Mouse (Mus musculus) forebrain, embryonic 13.5 days (tissue): ENCODE results near the gene Prkch. TPM values are rescaled to one million over a fixed set of nuclear protein-coding genes. Genes with fewer than 3 reads are reported as not detected.

Experiments used
- ATAC-seq: fragments of 200-750 bp; cut with Nextera tagmentation; 2 replicates; pipeline ENCODE4 v1.8.0; 2017
- H3K27ac ChIP-seq: fragments of 300-500 bp; sonication (generic); 2 replicates; pipeline ENCODE4 v1.5.1; 2015; ENCODE audit warnings: inconsistent platforms, mild to moderate bottlenecking, moderate library complexity
- H3K27me3 ChIP-seq: fragments of 300-500 bp; sonication (generic); 2 replicates; pipeline ENCODE4 v1.6.1; 2015; ENCODE audit warnings: mild to moderate bottlenecking, inconsistent platforms
- H3K36me3 ChIP-seq: fragments of 300-500 bp; sonication (generic); 2 replicates; pipeline ENCODE4 v1.6.1; 2015; ENCODE audit warnings: mild to moderate bottlenecking, inconsistent platforms; ENCODE audit not compliant: poor library complexity, severe bottlenecking
- H3K4me1 ChIP-seq: fragments of 300-500 bp; sonication (generic); 2 replicates; pipeline ENCODE4 v1.6.1; 2015; ENCODE audit warnings: inconsistent platforms
- H3K4me2 ChIP-seq: fragments of 300-500 bp; sonication (generic); 2 replicates; pipeline ENCODE4 v1.6.1; 2015; ENCODE audit warnings: inconsistent platforms, mild to moderate bottlenecking, moderate library complexity
- H3K4me3 ChIP-seq: fragments of 300-500 bp; sonication (generic); 2 replicates; pipeline ENCODE4 v1.5.1; 2015; ENCODE audit warnings: mild to moderate bottlenecking, inconsistent platforms
- H3K9ac ChIP-seq: fragments of 300-500 bp; sonication (generic); 2 replicates; pipeline ENCODE4 v1.6.1; 2015; ENCODE audit warnings: mild to moderate bottlenecking, inconsistent platforms
- H3K9me3 ChIP-seq: fragments of 300-500 bp; sonication (generic); replicated peaks from 2 replicates; pipeline ENCODE4 v1.6.1; 2016; ENCODE audit warnings: inconsistent platforms
- WGBS: fragments of 180-500 bp; shearing (Covaris S2); methylation state at CpG from one replicate; pipeline ENCODE4 v1.1.7; 2015; 5-methylcytosine and 5-hydroxymethylcytosine counted together
- polyA plus RNA-seq: library from polyadenylated mRNA; unstranded; fragments of >200 nt; fragmentation: Nextera tagmentation; extraction: Ambion mirVana; gene quantifications from 2 replicates; pipeline ENCODE4 v1.2.1, GENCODE M21; 2015

Gene Prkch
- polyA plus RNA-seq, 1 experiment from 2014 or later, result 3.1 TPM

DNA sequence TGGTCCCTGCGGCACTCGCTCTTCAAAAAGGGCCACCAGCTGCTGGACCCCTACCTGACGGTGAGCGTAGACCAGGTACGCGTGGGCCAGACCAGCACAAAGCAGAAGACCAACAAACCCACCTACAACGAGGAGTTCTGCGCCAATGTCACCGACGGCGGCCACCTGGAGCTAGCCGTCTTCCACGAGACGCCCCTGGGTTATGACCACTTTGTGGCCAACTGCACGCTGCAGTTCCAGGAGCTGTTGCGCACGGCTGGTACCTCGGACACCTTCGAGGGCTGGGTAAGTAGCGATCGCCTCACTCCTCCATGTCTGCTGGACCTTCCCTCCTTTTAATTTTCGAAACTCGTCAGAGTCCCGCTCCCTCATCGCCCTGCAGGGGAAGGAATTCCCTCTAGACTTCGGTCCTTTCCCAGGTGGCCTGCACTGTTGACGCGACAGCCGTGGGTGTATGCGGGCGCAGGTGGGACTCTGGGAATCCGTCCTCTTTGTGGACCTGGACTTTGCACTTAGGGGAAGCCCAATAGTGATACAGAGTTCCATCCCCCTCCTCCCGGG lies 725 bp downstream of the Prkch start:
- 1% methylated on average over 33 of the region's 33 CpGs for WGBS
- H3K9ac ChIP-seq, result peak overlapping the region; percentile 77
- peak overlapping the region; percentile 62 for H3K4me3 ChIP-seq
- no peaks in the 10 kb centered on the region for H3K36me3 ChIP-seq
- peak; percentile 59 for ATAC-seq
- H3K27me3 ChIP-seq, result peaks cover 30% of the 10 kb centered on the region
- H3K27ac ChIP-seq, result no peak overlapping the region
- H3K4me1 ChIP-seq, result peaks cover 17% of the 10 kb centered on the region
- peak overlapping the region; percentile 93 for H3K4me2 ChIP-seq
- no peaks in the 10 kb centered on the region for H3K9me3 ChIP-seq

DNA sequence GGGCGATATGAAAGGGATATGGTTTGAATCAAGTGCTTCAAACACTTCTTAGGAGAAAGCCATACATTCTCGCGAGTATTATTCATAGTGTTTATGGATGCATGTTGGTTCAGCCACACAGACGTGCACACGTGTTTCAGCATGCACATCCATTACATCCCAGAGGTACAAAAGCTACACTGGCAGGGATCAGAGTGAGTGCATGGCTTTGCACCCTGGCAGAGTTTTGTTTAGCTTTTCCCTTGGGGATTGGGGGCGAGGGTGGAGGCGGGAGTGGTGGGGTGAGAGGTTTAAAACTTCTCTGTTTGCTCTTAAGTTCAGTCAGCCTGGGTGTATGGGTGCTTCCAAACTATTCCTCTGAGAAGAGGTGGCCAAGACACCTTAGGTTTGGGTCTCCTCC lies 1.3 kb downstream of the Prkch start:
- Histone ChIP-seq H3K4me2 (peak overlapping the region; percentile 93), H3K9me3 (no peaks in the 10 kb centered on the region), H3K36me3 (no peaks in the 10 kb centered on the region), H3K4me1 (peaks cover 17% of the 10 kb centered on the region), H3K27me3 (peaks cover 30% of the 10 kb centered on the region), H3K27ac (no peak overlapping the region), H3K4me3 (peak overlapping the region; percentile 62), H3K9ac (no peak overlapping the region)
- 2% methylated on average over 7 of the region's 7 CpGs for WGBS
- no peak for ATAC-seq

DNA sequence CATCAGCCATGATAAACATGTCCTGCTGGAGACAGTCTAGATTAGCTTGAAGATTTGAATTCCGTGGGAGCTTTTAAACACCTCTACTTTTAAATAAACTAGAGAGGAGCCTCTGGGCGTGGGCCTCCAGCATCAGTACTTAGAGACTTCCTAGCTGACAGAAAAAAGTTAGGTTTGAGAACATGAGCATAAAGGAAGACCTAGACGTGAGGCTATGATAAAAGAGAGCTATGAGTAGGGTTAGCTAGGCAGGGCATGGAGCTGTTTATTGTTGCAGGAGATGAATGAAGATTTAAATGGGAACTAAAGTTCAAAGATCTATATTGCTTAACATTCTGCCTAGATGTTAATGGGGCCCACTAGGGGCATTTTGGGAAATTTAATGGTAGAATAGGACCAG lies 2.7 kb downstream of the Prkch start:
- Histone ChIP-seq H3K27ac (no peak overlapping the region), H3K9me3 (no peaks in the 10 kb centered on the region), H3K27me3 (peaks cover 27% of the 10 kb centered on the region), H3K36me3 (no peaks in the 10 kb centered on the region), H3K9ac (no peak overlapping the region), H3K4me3 (no peak overlapping the region), H3K4me1 (peaks cover 17% of the 10 kb centered on the region), H3K4me2 (no peak overlapping the region)
- no peak for ATAC-seq
- 61% methylated on average over 3 of the region's 3 CpGs for WGBS

DNA sequence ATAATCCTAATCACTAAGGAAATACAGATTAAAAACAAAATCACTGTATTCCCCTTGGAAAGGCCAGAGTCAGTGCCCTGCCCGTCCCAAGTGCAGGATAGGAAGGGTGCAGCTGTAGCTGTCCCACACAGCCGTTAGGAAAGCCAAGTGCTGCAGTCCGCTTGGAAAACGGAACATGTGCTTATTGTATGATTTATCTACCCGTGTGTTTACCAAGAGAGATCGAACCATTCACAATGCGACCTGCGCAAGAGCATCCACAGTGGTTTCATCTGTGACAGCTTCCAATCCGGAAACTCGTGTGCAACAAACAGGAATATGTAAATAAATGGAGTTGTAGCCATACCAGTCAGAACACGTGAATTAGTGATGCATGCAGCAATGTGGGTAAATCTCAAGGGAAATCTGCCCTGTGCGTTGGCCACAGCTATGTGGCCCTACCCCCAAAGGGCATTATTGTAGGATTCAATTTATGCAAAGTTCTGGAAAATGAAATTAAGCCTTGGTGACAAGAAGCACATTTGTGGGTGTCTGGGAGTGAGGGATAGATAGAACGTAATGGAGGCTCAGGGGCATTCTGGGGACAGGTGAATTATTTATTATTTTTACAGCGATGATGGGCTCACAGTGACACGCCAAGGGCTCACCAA lies 6.2 kb downstream of the Prkch start:
- no peak overlapping the region for H3K4me2 ChIP-seq
- WGBS, result 88% methylated on average over 15 of the region's 15 CpGs
- no peak overlapping the region for H3K9ac ChIP-seq
- H3K9me3 ChIP-seq, result no peaks in the 10 kb centered on the region
- H3K4me3 ChIP-seq, result no peak overlapping the region
- no peak for ATAC-seq
- H3K27ac ChIP-seq, result no peak overlapping the region
- H3K27me3 ChIP-seq, result peaks cover 14% of the 10 kb centered on the region
- no peaks in the 10 kb centered on the region for H3K36me3 ChIP-seq
- H3K4me1 ChIP-seq, result peaks cover 6% of the 10 kb centered on the region; the same call in 1 of the 2 replicates

DNA sequence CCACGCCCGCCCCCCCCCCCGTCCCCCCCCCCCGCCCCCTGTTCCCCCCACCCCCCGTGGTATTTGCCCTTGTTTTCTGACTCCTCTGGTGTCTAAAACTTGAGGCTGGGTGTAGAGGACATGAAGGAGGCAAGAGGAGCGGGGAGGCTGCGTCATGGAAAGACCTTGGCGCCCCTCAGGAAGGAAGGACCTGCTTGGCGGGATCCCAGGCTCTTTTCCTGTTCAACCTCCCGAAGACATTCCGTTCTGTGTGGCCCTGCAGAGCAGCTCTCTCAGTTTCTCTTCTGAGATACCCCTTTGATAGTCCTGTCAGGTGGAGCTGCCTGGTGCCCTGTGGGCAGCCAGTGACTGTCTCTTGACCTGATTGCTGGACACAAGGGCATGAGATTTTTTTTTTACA lies 7.0 kb downstream of the Prkch start:
- H3K9me3 ChIP-seq, result no peaks in the 10 kb centered on the region
- no peak overlapping the region for H3K9ac ChIP-seq
- no peak overlapping the region for H3K4me2 ChIP-seq
- WGBS, result 93% methylated on average over 7 of the region's 11 CpGs
- no peaks in the 10 kb centered on the region for H3K4me1 ChIP-seq
- peaks cover 7% of the 10 kb centered on the region for H3K27me3 ChIP-seq
- H3K27ac ChIP-seq, result no peak overlapping the region
- H3K36me3 ChIP-seq, result no peaks in the 10 kb centered on the region
- no peak for ATAC-seq
- H3K4me3 ChIP-seq, result no peak overlapping the region

DNA sequence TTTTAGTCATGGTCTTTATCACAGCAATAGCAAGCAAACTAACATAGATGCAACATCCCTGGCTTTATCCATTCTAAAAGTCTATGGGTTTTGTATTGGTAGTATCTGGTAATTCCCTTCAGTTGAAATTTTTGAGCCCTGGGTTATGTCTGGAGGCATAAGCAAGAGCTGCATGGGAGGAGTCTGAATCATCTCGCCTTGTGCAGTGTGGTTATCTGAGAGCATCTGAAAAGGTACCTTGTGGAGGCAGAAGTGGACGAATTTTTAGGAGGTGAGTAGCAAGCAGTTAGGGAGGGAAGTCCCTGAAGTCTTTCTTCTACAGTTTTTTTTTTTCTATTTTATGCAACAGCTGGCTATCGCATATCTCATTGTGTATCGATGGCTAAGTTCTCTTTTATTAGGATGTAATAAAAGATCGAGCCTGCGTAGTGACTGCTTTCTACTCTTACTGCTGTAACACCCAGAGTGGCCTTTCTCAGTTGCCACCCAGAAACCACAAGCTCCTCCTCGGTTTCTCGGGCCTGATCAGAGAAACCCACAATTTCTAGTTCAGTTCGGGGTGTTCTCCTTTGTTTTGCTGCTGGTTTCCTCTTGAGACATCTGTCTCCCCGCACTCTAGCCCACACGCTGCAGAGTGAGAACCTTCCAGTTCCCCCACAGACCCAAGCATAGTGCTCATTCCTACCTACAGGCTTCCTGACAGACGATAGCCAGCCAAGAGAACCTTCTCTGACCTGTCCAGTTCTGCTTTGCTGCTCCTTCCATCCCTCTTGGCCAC lies 8.6 kb downstream of the Prkch start:
- no peak overlapping the region for H3K27ac ChIP-seq

DNA sequence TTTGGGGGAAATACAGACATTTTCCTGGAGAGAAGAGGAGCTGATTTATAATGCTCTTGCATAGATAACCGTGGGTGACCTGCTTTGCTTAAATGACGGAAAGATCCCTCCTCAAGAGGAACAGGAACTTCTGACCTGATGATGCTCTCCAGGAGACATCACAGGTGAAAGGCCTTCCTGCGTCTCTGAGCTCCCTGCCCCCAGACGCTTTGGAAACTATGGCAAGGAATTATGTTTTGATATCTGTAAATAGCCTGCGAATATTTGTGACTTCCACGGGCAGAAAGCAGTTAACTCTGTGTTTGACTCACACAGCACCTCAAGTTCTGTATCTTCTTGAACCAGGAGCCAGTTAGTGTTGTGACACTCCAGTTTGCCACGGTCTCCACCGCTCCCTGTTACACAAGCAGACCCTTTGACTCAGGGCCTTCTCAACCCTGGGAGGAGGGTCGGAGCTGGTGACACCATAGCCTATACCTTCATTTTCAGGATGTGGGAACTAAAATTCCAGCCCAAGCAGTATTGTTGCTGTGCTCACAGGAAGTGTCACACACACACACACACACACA lies 9.7 kb downstream of the Prkch start:
- Histone ChIP-seq H3K9me3 (no peaks in the 10 kb centered on the region), H3K27me3 (no peaks in the 10 kb centered on the region), H3K4me1 (no peaks in the 10 kb centered on the region), H3K4me2 (no peak overlapping the region), H3K9ac (no peak overlapping the region), H3K4me3 (no peak overlapping the region), H3K36me3 (no peaks in the 10 kb centered on the region), H3K27ac (no peak overlapping the region)
- WGBS, result 90% methylated on average over 9 of the region's 9 CpGs
- ATAC-seq, result no peak

More for the DNA sequence above, 8.6 kb downstream of the Prkch start:
- Histone ChIP-seq H3K9me3 (no peaks in the 10 kb centered on the region), H3K9ac (no peak overlapping the region), H3K4me3 (no peak overlapping the region), H3K27me3 (no peaks in the 10 kb centered on the region), H3K36me3 (no peaks in the 10 kb centered on the region), H3K4me2 (no peak overlapping the region), H3K4me1 (no peaks in the 10 kb centered on the region)
- ATAC-seq, result no peak
- 87% methylated on average over 12 of the region's 12 CpGs for WGBS

DNA sequence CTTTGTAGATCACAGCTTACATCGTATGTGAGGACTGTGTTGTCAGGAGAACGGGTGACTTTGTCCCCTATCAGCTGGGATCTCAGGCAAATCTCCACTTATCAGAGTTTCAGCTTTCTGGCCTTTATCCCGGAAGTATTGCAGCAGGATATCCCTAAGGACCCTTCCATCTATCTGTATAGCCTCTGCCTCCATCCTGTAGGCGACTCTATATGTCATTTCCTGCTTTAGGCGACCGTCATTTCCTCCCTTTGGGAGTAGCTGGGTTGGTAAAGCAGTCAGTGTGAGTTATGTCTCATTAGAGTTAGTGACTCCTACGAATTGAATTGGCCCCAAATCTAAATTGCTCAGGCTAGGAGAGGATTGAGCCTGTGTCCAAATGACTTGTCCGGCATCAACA lies 10.6 kb downstream of the Prkch start:
- WGBS, result 85% methylated on average over 8 of the region's 8 CpGs
- H3K9me3 ChIP-seq, result no peaks in the 10 kb centered on the region
- H3K4me1 ChIP-seq, result no peaks in the 10 kb centered on the region
- no peak overlapping the region for H3K27ac ChIP-seq
- no peak for ATAC-seq
- no peaks in the 10 kb centered on the region for H3K36me3 ChIP-seq
- no peak overlapping the region for H3K9ac ChIP-seq
- H3K4me3 ChIP-seq, result no peak overlapping the region
- H3K27me3 ChIP-seq, result no peaks in the 10 kb centered on the region
- H3K4me2 ChIP-seq, result no peak overlapping the region

DNA sequence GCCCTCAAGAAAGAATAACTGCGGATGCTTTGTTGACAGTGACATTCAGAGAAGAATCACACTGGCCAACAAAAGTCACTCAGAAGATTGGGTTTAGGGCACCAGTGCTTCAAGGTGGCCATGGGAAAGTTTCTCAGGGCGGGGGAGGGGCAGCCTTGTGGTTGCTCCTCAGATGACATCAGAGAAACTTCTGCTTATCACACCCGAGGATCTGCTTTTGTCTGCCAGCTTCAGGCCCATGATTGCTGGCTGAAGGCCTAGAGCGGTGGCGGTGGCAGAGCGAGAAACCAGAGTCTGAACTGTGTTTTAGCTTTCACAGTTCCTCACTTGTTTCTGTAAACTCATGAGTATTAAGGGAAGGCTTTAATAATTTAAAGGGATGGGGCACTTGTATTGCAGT lies 13.6 kb downstream of the Prkch start:
- WGBS, result 72% methylated on average over 6 of the region's 6 CpGs
- no peaks in the 10 kb centered on the region for H3K4me1 ChIP-seq

DNA sequence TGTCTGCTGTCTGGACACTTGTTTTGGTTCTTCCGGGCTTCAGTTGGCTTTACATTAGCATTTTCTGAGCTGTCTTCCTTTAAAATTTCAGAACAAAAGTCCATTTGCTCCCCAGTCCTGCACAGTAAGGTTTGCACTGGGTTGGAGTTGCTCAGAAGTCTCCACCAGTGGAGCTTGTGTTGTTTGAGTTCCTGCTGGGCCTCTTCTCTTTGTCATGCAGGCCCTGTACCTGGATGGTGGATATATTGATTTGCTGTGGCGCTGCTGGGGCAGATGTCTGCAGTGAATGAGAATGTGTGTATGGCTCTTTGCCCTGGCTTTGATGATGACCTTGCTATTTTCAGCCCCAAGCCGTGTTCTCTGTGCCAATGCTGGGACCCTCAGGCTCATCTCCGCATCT lies 15.9 kb downstream of the Prkch start:
- Histone ChIP-seq H3K27ac (no peak overlapping the region), H3K4me1 (no peaks in the 10 kb centered on the region), H3K27me3 (no peaks in the 10 kb centered on the region), H3K9ac (no peak overlapping the region), H3K4me3 (no peak overlapping the region), H3K9me3 (no peaks in the 10 kb centered on the region), H3K4me2 (no peak overlapping the region), H3K36me3 (no peaks in the 10 kb centered on the region)
- ATAC-seq, result no peak
- WGBS, result 69% methylated on average over 4 of the region's 4 CpGs

More for the DNA sequence above, 13.6 kb downstream of the Prkch start:
- Histone ChIP-seq H3K27ac (no peak overlapping the region), H3K9me3 (no peaks in the 10 kb centered on the region), H3K27me3 (no peaks in the 10 kb centered on the region), H3K9ac (no peak overlapping the region), H3K4me3 (no peak overlapping the region), H3K4me2 (no peak overlapping the region), H3K36me3 (no peaks in the 10 kb centered on the region)
- no peak for ATAC-seq

DNA sequence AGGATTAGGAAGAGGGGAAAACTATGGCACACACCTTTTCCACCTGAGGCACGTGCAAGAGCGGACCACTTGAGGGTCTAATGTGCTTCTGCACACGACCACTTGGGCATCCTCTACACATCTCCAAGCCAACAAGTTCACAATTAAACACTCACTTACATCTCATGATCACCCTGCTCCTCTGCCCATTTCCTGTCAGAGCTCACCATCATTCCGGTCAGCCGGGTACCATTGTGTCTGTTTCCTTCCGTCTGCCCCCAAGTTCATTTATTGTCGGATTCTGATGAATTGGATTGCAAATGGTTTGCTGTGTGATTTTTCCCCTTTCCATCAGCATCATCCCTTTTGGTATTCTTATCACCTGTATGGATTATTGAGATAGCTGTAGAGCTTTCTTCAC lies 18.4 kb downstream of the Prkch start:
- ATAC-seq, result no peak
- Histone ChIP-seq H3K4me1 (no peaks in the 10 kb centered on the region), H3K4me3 (no peak overlapping the region), H3K9me3 (no peaks in the 10 kb centered on the region), H3K9ac (no peak overlapping the region), H3K36me3 (no peaks in the 10 kb centered on the region), H3K4me2 (no peak overlapping the region), H3K27me3 (no peaks in the 10 kb centered on the region), H3K27ac (no peak overlapping the region)
- WGBS, result 89% methylated on average over 7 of the region's 7 CpGs

DNA sequence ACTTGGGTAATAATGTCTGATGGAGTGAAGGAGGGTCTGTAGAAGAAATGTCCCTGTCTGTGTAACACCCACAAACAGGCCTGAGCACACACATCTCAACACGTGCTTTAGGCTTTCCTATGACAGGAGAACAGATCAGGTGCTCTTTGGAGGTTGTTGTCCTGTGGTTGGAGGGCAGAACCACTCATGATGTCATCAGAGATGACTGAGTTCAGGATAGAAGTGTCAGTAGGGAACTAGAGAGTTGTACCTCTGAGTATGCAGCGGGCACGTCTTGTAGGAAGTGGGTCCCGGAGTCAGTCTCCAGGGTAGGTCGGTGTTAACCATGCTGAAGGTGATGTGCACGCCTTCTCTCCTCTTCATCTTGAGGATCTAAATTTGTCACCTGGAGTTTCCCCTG lies 19.1 kb downstream of the Prkch start:
- H3K27me3 ChIP-seq, result no peaks in the 10 kb centered on the region
- H3K9me3 ChIP-seq, result no peaks in the 10 kb centered on the region
- no peak for ATAC-seq
- no peak overlapping the region for H3K9ac ChIP-seq
- no peak overlapping the region for H3K27ac ChIP-seq
- no peak overlapping the region for H3K4me3 ChIP-seq
- H3K4me1 ChIP-seq, result no peaks in the 10 kb centered on the region
- WGBS, result 98% methylated on average over 6 of the region's 6 CpGs
- H3K36me3 ChIP-seq, result no peaks in the 10 kb centered on the region
- H3K4me2 ChIP-seq, result no peak overlapping the region
